Mouse (Mus musculus): ENCODE results near the gene Atp6v0c. TPM values are rescaled to one million over a fixed set of nuclear protein-coding genes. Genes with fewer than 3 reads are reported as not detected.

The Atp6v0c gene
- 1,444 and 1,794 TPM in 2 replicates for polyA plus RNA-seq (2014; fragmentation: Nextera tagmentation; extraction: Ambion mirVana)

DNA sequence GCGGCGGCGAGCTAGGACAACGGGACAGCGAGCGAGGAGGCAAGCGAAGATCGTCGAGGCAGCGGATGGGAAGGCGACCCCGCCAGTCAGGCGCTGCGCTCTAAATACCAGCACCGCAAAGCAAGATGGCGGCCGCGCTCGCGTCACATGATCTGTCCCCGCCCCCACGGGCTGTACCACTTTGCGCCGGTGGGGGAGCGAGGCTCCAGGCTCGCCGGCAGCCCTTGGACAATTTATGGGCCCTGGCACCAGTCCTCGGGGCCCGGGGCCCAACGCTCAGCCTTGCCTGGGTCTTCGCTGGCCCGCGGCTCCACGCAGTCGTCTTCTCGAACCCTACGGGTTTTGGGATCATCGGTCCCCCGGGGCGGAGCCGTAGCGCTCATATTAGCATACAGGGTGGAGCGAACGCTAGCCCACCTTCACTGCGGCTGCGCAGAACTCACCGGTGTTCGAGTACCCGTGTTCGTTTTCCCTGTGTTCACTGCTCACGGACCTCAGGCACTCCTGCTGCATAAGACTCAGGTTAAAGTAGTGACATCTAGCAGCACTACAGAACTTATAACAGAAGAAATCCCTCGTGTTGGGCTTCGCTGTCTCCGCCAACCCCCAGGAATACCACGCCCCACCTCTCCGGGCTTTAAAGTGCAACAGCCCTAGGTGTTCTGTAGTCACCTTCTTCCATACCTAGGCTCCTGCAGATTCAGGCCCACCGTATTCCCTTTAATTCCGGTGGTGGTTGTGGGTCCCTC, at the start of gene Atp6v0c:
Gene Atp6v0c (minus strand): TSS at position 386 of the 749 bp plus-strand sequence.
- WGBS = under 1% methylated on average over 58 of the region's 58 CpGs

DNA sequence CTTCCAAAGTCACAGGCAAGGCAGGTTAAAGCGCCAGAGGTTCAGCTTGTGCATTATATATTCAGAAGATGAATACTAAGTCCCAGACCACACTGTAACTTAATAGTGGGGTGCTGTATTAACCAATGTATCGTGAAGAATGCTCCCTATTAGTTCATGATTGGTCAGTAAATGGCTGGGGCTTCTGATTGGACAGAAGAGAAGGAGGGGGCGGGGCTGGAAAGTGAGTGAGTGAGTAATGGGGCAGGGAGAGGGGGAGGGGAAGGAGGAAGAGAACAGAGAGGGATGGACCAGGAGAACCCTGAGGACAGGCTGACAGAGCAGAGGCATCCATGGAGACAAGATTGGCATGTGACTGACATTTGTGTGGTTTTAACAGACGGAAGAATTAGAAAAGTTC, 47.3 kb upstream of the Atp6v0c start:
- Histone ChIP-seq H3K36me3 (ENCODE audit: control insufficient read depth, insufficient read depth, low read length) (peaks cover 12% of the 10 kb centered on the region), H3K9me3 (ENCODE audit: control insufficient read depth, low read length) (no peaks in the 10 kb centered on the region), H3K4me3 (ENCODE audit: low read depth, low read length) (no peak overlapping the region), H3K27ac (ENCODE audit: low read depth, low read length) (no peak overlapping the region), H3K27me3 (ENCODE audit: control insufficient read depth, insufficient read depth, low read length) (no peaks in the 10 kb centered on the region), H3K9ac (replicated peaks; ENCODE audit: low read depth, low read length) (no peak overlapping the region), H3K4me2 (ENCODE audit: low read depth, low read length) (no peak overlapping the region), H3K4me1 (ENCODE audit: control insufficient read depth, insufficient read depth, low read length) (peaks cover 11% of the 10 kb centered on the region)
- no peak for ATAC-seq (ENCODE audit: low read depth)
- 66% methylated on average over 4 of the region's 4 CpGs for whole genome bisulfite sequencing

More for the DNA sequence above, at the start of gene Atp6v0c:
- H3K4me1 ChIP-seq (ENCODE audit: control insufficient read depth, insufficient read depth, low read length) = peaks cover 22% of the 10 kb centered on the region
- H3K4me2 ChIP-seq (ENCODE audit: low read depth, low read length) = peak within 1 kb of the TSS; percentile 74
- no peaks in the 10 kb centered on the region for H3K9me3 ChIP-seq (ENCODE audit: control insufficient read depth, low read length)
- peak within 1 kb of the TSS; percentile 94 for H3K9ac ChIP-seq (replicated peaks; ENCODE audit: low read depth, low read length)
- peak within 1 kb of the TSS; percentile 87 for H3K4me3 ChIP-seq (ENCODE audit: low read depth, low read length)
- no peaks in the 10 kb centered on the region for H3K27me3 ChIP-seq (ENCODE audit: control insufficient read depth, insufficient read depth, low read length)
- H3K36me3 ChIP-seq (ENCODE audit: control insufficient read depth, insufficient read depth, low read length) = peaks cover 15% of the 10 kb centered on the region
- peak within 1 kb of the TSS; percentile 99 for H3K27ac ChIP-seq (ENCODE audit: low read depth, low read length)
- peak; percentile 89 for ATAC-seq (ENCODE audit: low read depth)

DNA sequence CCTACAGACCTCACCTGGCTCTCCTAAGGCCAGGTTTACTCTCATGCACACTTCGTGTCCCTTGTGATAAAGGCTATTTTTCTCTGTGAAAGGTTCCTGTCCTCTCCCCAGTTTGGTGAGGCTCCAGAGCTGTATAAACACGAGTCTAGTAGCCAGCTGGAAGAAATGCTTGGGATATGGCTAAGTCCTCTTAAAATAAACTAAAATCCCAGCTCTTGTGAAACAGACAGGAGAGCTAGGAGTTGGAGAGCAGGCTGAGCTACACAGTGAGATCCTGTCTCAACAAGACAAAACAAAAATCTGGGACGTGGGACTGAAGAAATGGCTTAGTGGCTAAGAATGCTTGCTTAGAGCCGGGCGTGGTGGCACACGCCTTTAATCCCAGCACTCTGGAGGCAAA, 43.7 kb upstream of the Atp6v0c start:
- H3K9me3 ChIP-seq (ENCODE audit: control insufficient read depth, low read length) = no peaks in the 10 kb centered on the region
- peaks cover 12% of the 10 kb centered on the region for H3K36me3 ChIP-seq (ENCODE audit: control insufficient read depth, insufficient read depth, low read length)
- H3K9ac ChIP-seq (replicated peaks; ENCODE audit: low read depth, low read length) = no peak overlapping the region
- H3K27me3 ChIP-seq (ENCODE audit: control insufficient read depth, insufficient read depth, low read length) = no peaks in the 10 kb centered on the region
- H3K4me1 ChIP-seq (ENCODE audit: control insufficient read depth, insufficient read depth, low read length) = peaks cover 29% of the 10 kb centered on the region
- WGBS = 80% methylated on average over 6 of the region's 6 CpGs
- no peak overlapping the region for H3K4me3 ChIP-seq (ENCODE audit: low read depth, low read length)
- no peak overlapping the region for H3K27ac ChIP-seq (ENCODE audit: low read depth, low read length)
- no peak for ATAC-seq (ENCODE audit: low read depth)
- no peak overlapping the region for H3K4me2 ChIP-seq (ENCODE audit: low read depth, low read length)

DNA sequence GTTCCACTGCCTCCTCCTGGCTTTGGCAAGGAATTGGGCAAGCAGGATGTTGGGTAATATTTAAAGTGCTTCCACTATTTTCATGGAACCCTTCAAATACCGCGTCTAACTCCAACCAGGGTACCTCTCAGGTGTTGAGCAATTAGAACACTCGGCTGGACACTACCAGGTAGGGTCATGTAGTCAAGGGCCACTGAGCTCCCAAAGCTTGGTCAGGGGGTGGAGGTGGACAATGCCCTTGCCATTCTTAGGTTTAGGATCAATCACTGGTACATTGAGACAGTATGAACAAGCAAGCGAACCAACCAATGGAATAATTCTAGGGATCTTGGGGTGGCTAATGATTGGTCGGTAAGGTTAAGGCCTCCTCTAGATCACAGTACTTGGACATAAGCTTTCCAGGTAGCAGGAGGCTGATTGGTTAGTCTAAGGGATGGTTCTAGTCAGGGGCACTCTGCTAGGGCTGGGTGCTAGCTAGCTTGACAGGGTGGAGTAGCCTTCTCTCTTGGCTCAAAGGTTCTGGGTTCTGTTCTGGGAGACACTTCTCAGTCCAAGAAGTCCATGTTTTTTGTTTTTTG, 43.0 kb upstream of the Atp6v0c start:
- peaks cover 36% of the 10 kb centered on the region for H3K4me1 ChIP-seq (ENCODE audit: control insufficient read depth, insufficient read depth, low read length)
- H3K4me2 ChIP-seq (ENCODE audit: low read depth, low read length) = peak overlapping the region; percentile 97
- ATAC-seq (ENCODE audit: low read depth) = no peak
- no peak overlapping the region; the same call in 1 of the 2 replicates for H3K9ac ChIP-seq (replicated peaks; ENCODE audit: low read depth, low read length)
- no peak overlapping the region; the same call in 1 of the 2 replicates for H3K27ac ChIP-seq (ENCODE audit: low read depth, low read length)
- H3K27me3 ChIP-seq (ENCODE audit: control insufficient read depth, insufficient read depth, low read length) = 0 out of 2 replicates have a peak, but pooled peaks cover under 1% of the 10 kb centered on the region
- peaks cover 12% of the 10 kb centered on the region for H3K36me3 ChIP-seq (ENCODE audit: control insufficient read depth, insufficient read depth, low read length)
- no peaks in the 10 kb centered on the region for H3K9me3 ChIP-seq (ENCODE audit: control insufficient read depth, low read length)
- 28% methylated on average over 5 of the region's 5 CpGs for WGBS
- peak overlapping the region; percentile 57 for H3K4me3 ChIP-seq (ENCODE audit: low read depth, low read length)

DNA sequence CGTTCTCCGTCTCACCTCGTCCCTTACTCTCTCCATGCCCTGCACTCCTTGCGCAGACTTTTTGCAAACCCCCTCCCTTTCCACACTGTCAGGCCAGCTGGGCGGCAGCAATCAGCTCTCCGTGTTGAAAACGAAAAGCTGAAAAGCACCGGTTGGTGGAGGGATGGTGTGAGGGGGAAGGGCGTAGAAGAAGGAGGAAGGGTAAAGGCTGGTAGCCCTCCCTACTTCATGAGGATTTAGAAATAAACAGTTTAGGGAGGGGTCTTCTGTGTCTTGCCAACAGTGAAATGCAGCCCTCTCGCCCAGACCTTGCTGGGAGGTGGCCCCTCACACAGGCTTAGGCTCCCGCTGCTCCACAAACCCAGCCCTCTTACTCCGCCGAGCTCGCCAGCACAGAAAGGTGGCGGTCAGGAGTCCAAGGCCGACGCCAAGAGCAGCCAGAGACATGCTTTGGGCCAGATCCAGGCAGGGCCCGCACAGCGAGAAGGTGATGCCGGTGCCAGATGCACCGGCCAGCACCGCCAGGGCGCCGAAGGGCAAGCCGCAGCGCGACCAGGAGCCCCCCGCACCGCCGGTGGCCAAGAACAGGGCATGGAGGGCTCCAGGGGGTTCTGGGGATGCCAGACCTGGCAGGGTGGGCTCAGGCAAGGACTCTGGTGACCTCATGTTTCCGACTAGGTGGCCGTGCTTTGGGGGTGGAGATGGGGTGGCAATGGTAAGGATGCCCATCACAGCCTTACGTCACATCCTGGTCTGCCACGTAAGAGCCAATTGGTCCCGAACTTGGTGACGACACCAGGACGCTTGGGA, 42.3 kb upstream of the Atp6v0c start:
- H3K9ac ChIP-seq (replicated peaks; ENCODE audit: low read depth, low read length) = peak overlapping the region; percentile 82
- peaks cover 43% of the 10 kb centered on the region for H3K4me1 ChIP-seq (ENCODE audit: control insufficient read depth, insufficient read depth, low read length)
- no peaks in the 10 kb centered on the region for H3K9me3 ChIP-seq (ENCODE audit: control insufficient read depth, low read length)
- peaks cover 12% of the 10 kb centered on the region for H3K36me3 ChIP-seq (ENCODE audit: control insufficient read depth, insufficient read depth, low read length)
- H3K4me2 ChIP-seq (ENCODE audit: low read depth, low read length) = peak overlapping the region; percentile 97
- 0 out of 2 replicates have a peak, but pooled peaks cover 4% of the 10 kb centered on the region for H3K27me3 ChIP-seq (ENCODE audit: control insufficient read depth, insufficient read depth, low read length)
- WGBS = 2% methylated on average over 37 of the region's 37 CpGs
- peak overlapping the region; percentile 57 for H3K4me3 ChIP-seq (ENCODE audit: low read depth, low read length)
- ATAC-seq (ENCODE audit: low read depth) = peak; percentile 69
- H3K27ac ChIP-seq (ENCODE audit: low read depth, low read length) = peak overlapping the region; percentile 82

DNA sequence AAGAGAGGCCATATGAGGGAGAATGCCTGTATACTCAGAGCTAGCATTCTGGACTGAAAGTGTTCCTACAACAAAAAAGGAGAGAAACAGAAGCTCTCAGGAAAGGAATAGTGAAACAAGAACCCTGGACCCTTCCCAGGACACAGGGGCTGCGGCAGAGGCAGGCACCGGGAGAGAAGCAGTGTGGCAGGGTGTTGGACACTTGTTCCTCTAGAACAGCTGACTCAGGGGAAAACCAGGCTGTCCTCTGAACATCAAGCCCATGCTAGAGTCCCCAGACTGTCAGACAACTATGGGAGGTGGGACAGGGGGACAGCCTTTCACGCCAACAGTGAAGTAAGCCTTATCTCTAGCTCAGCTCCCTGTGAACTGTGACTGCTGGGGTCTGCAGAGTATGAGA, 41.1 kb upstream of the Atp6v0c start:
- peaks cover 5% of the 10 kb centered on the region for H3K36me3 ChIP-seq (ENCODE audit: control insufficient read depth, insufficient read depth, low read length)
- H3K4me3 ChIP-seq (ENCODE audit: low read depth, low read length) = no peak overlapping the region
- H3K4me2 ChIP-seq (ENCODE audit: low read depth, low read length) = peak overlapping the region; percentile 97; the same call in 1 of the 2 replicates
- no peaks in the 10 kb centered on the region for H3K9me3 ChIP-seq (ENCODE audit: control insufficient read depth, low read length)
- H3K9ac ChIP-seq (replicated peaks; ENCODE audit: low read depth, low read length) = no peak overlapping the region
- ATAC-seq (ENCODE audit: low read depth) = no peak
- H3K27me3 ChIP-seq (ENCODE audit: control insufficient read depth, insufficient read depth, low read length) = 0 out of 2 replicates have a peak, but pooled peaks cover 4% of the 10 kb centered on the region
- no peak overlapping the region for H3K27ac ChIP-seq (ENCODE audit: low read depth, low read length)
- H3K4me1 ChIP-seq (ENCODE audit: control insufficient read depth, insufficient read depth, low read length) = peaks cover 53% of the 10 kb centered on the region
- 92% methylated on average over 3 of the region's 3 CpGs for WGBS

DNA sequence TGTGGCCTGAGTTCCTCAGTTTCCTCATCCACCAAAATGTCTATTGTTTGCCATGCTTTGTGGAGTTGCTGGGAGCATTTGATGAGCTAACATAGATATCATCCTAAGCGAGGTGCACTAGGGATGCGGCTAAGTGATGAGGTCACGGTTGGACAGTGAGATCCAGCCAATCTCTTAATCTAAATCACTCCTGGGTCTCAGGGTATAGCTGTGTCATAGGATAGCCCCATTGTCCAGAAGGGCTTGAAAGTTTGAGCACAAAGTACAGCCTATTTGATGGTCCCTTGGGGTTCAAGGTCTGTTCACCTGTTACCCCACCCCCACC, 40.4 kb upstream of the Atp6v0c start:
- H3K9me3 ChIP-seq (ENCODE audit: control insufficient read depth, low read length) = no peaks in the 10 kb centered on the region
- 0 out of 2 replicates have a peak, but pooled peaks cover 4% of the 10 kb centered on the region for H3K27me3 ChIP-seq (ENCODE audit: control insufficient read depth, insufficient read depth, low read length)
- no peak overlapping the region for H3K4me3 ChIP-seq (ENCODE audit: low read depth, low read length)
- H3K36me3 ChIP-seq (ENCODE audit: control insufficient read depth, insufficient read depth, low read length) = no peaks in the 10 kb centered on the region
- ATAC-seq (ENCODE audit: low read depth) = no peak
- H3K9ac ChIP-seq (replicated peaks; ENCODE audit: low read depth, low read length) = no peak overlapping the region
- peak overlapping the region; percentile 92; the same call in 1 of the 2 replicates for H3K4me2 ChIP-seq (ENCODE audit: low read depth, low read length)
- H3K4me1 ChIP-seq (ENCODE audit: control insufficient read depth, insufficient read depth, low read length) = peaks cover 53% of the 10 kb centered on the region
- peak overlapping the region; percentile 79 for H3K27ac ChIP-seq (ENCODE audit: low read depth, low read length)
- 79% methylated on average over 3 of the region's 3 CpGs for WGBS

DNA sequence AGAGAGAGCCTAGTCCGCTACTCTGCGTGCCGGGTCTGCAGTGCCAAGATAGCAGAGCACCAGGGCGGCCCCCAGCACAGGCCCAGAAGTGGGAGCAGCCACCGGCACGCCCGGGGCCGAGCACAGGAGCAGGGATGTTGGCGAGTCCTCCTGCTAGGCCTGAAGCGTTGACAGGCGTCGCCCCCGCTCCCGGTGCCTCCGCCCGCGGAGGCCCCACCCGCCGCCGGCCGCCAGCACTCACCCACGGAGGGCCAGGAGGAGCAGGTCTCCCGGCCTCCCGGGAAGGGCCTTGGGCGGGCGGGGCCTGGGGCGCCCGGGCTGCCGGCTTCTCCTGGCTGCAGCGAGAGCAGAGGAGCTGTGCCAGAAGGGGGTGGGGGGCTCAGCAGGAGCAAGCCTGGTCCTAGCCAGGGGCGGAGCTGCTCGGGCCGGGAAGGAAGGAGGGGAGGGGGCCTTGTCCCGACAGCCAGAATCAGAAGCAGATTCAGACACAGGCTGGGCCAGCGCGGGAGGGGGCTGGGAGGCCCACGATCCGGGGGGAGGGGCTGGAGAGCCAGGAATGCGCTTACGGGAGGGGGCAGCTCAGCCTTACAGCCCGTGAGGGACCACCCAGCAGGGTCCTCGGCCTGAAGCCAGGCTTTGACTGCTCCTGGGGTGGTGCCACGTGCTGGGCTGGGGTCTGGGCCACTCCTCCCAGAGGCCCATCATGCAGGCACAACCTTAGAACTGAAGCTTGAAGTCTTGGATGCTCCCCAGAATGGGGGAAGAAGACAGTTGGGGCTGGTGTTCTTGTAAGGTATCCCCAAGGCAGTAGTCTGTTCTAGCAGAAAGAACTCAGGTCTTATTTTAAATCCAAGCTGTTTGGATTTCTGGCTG, 39.8 kb upstream of the Atp6v0c start, which contains the start of gene Ntn3:
Gene Ntn3 (minus strand): TSS at position 489 of the 873 bp plus-strand sequence.
- 2% methylated on average over 39 of the region's 43 CpGs for WGBS
- Histone ChIP-seq H3K36me3 (ENCODE audit: control insufficient read depth, insufficient read depth, low read length) (no peaks in the 10 kb centered on the region), H3K4me3 (ENCODE audit: low read depth, low read length) (peak within 1 kb of the TSS; percentile 36), H3K9me3 (ENCODE audit: control insufficient read depth, low read length) (no peaks in the 10 kb centered on the region), H3K4me1 (ENCODE audit: control insufficient read depth, insufficient read depth, low read length) (peaks cover 59% of the 10 kb centered on the region), H3K27me3 (ENCODE audit: control insufficient read depth, insufficient read depth, low read length) (0 out of 2 replicates have a peak, but pooled peaks cover 4% of the 10 kb centered on the region), H3K27ac (ENCODE audit: low read depth, low read length) (peak within 1 kb of the TSS; percentile 79), H3K9ac (replicated peaks; ENCODE audit: low read depth, low read length) (peak within 1 kb of the TSS; percentile 66), H3K4me2 (ENCODE audit: low read depth, low read length) (peak within 1 kb of the TSS; percentile 92)
- ATAC-seq (ENCODE audit: low read depth) = peak; percentile 22
